In the genomic region with DNA sequence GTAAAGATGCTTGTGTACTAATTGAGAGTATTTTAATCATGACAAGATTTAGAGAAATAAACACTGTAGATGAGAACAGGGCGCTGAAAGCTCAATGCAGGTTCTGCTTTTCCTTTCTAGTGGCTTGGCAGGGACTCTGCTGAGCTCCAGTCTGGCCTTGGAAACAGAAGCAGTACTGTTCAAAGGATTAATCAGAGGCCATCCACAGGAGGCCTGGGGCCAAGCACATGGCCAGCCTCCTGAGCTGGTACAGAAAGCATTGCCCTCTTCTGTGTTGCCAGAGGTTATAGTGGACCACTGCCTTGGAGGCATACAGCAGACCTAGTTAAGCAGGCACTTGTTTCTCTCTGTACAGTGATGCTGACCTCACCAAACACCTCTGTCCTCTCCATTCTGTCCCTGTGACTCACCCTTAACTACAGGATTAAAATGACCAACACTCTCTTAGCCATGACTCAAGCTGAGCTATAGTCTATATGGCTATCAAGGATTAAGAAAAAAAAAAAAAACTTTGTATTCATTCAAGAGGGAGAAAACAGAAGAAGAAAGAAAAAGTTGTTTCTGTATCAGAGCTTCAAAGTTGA, we compare ENCODE assay signal across 11 mouse cellular contexts.
DNase-seq lines count a peak whose midpoint lies in the region; TF ChIP-seq lines count a peak whose summit lies in the region.
"Had no signal": no experiment of that assay in that cellular context is flagged by ENCODE, and none has a peak within 500 bp of the region (broad histone marks: within the 10 kb centered on the region; RNA-seq: fewer than 3 reads in every experiment).

No protein-coding gene starts in this region.

- H3K36me3 ChIP-seq in thymus, adult 2 months (ENCODE audit: control insufficient read depth, insufficient read depth, low read length), result no peaks in the 10 kb centered on the region

- TF ChIP-seq POLR2A in thymus, adult 2 months (IDR thresholded peaks at IDR 0.05; ENCODE audit: control insufficient read depth, extremely low read depth, insufficient read depth, low read length, poor library complexity), result no peak

- peak; percentile 15 for DNase-seq in adrenal gland, adult 2 months
- DNase-seq in adrenal gland, adult 18-20 months (ENCODE audit: low spot score in 2 of 2), result no peak
- DNase-seq in 3T3-L1 (ENCODE audit: low read depth, low spot score), result peak; percentile 52
- DNase-seq in forelimb bud, embryonic 11.5 days (ENCODE audit: low read depth, low spot score), result peak; percentile 35
- peak; percentile 17 to 32 for DNase-seq in left cerebral cortex, postnatal 14 days (ENCODE audit: low spot score in 2 of 2)
- DNase-seq in thymus, adult 2 months, result no peak
- no peak for DNase-seq in cerebellum, adult 9-11 months
- no peak for DNase-seq in heart, adult 18-20 months
- DNase-seq: heart, postnatal 10 days; lung, adult 2 months had no signal

- H3K4me3 ChIP-seq in thymus, adult 2 months (ENCODE audit: control insufficient read depth, insufficient read depth, low read length), result no peak overlapping the region
- H3K4me3 ChIP-seq: myocyte had no signal

- WGBS in thymus, adult 2 months, result 21% methylated on average over 1 of the region's 1 CpGs

- no peaks in the 10 kb centered on the region for H3K4me1 ChIP-seq in thymus, adult 2 months (replicated peaks; ENCODE audit: control insufficient read depth, insufficient read depth, low read length)

- intact Hi-C loops in left cerebral cortex, postnatal 14 days (cut with DNase I), result no loop called here

- H3K27me3 ChIP-seq in thymus, adult 2 months (ENCODE audit: control insufficient read depth, insufficient read depth, low read length), result no peaks in the 10 kb centered on the region

- no peak for TF ChIP-seq CTCF in thymus, adult 2 months (IDR thresholded peaks at IDR 0.05; ENCODE audit: borderline replicate concordance, control insufficient read depth, extremely low read depth, insufficient read depth, low read length, poor library complexity)

- H3K27ac ChIP-seq in thymus, adult 2 months (ENCODE audit: control insufficient read depth, insufficient read depth, low read length), result no peak overlapping the region

Comparison
In these comparisons a context has a peak if more than half of its experiments do, and no peak if none do; other contexts are left out.
1. DNase-seq: peak in adrenal gland, adult 2 months (single experiment), 3T3-L1 (single experiment), forelimb bud, embryonic 11.5 days (single experiment) and left cerebral cortex, postnatal 14 days (2 of 2); none in adrenal gland, adult 18-20 months (0 of 2), thymus, adult 2 months (single experiment), cerebellum, adult 9-11 months (single experiment) and heart, adult 18-20 months (0 of 2).